Mouse (Mus musculus) cerebellum, adult 9-10 months (tissue): ENCODE results near the gene Lsp1.
A peak's percentile ranks its signal among the peaks of the same experiment; 100 is the strongest.

ENCODE experiments used
- DNase-seq: peaks from one replicate; pipeline ENCODE4 v3.0.0; 2022

Lsp1 gene

GRCm38 (mm10) chr7:142460636-142461077 is at the start of gene Lsp1:
Gene Lsp1 (plus strand): TSS chr7:142460809.
- DNase-seq = no peak

- no peak for DNase-seq
Measured at GRCm38 (mm10) chr7:142413285-142413684, 47.3 kb upstream of the Lsp1 start.

GRCm38 (mm10) chr7:142415314-142415713 is 45.3 kb upstream of the Lsp1 start:
- DNase-seq = no peak

- no peak for DNase-seq
Measured at GRCm38 (mm10) chr7:142416225-142416624, 44.4 kb upstream of the Lsp1 start.

GRCm38 (mm10) chr7:142418027-142418426 is 42.6 kb upstream of the Lsp1 start:
- DNase-seq = no peak

GRCm38 (mm10) chr7:142418679-142419078 is 41.9 kb upstream of the Lsp1 start:
- DNase-seq = no peak

GRCm38 (mm10) chr7:142419887-142420286 is 40.7 kb upstream of the Lsp1 start:
- no peak for DNase-seq

GRCm38 (mm10) chr7:142421826-142422225 is 38.8 kb upstream of the Lsp1 start:
- DNase-seq = no peak

GRCm38 (mm10) chr7:142425641-142426213 is 34.9 kb upstream of the Lsp1 start:
- peak; percentile 45 for DNase-seq

GRCm38 (mm10) chr7:142428213-142428612 is 32.4 kb upstream of the Lsp1 start:
- DNase-seq = no peak

GRCm38 (mm10) chr7:142430160-142430678 is 30.4 kb upstream of the Lsp1 start:
- no peak for DNase-seq

GRCm38 (mm10) chr7:142431106-142431505 is 29.5 kb upstream of the Lsp1 start:
- no peak for DNase-seq

GRCm38 (mm10) chr7:142433623-142434022 is 27.0 kb upstream of the Lsp1 start:
- DNase-seq = no peak

- DNase-seq = no peak
Measured at GRCm38 (mm10) chr7:142434137-142434865, 26.3 kb upstream of the Lsp1 start, which contains the start of gene Syt8. Gene Syt8 (plus strand): TSS chr7:142434850.

GRCm38 (mm10) chr7:142435524-142435923 is 25.1 kb upstream of the Lsp1 start:
- peak; percentile 84 for DNase-seq

GRCm38 (mm10) chr7:142437324-142437723 is 23.3 kb upstream of the Lsp1 start:
- DNase-seq = no peak

- no peak for DNase-seq
Measured at GRCm38 (mm10) chr7:142439966-142440365, 20.6 kb upstream of the Lsp1 start.

- DNase-seq = peak; percentile 53
Measured at GRCm38 (mm10) chr7:142440657-142441114, 19.9 kb upstream of the Lsp1 start.

- DNase-seq = no peak
Measured at GRCm38 (mm10) chr7:142441585-142441984, 19.0 kb upstream of the Lsp1 start, which contains the start of gene Tnni2. Gene Tnni2 (plus strand): TSS chr7:142441808.

GRCm38 (mm10) chr7:142442081-142442907 is 18.3 kb upstream of the Lsp1 start:
- DNase-seq = no peak

GRCm38 (mm10) chr7:142442908-142443420 is 17.6 kb upstream of the Lsp1 start:
- DNase-seq = no peak

GRCm38 (mm10) chr7:142443474-142443873 is 17.1 kb upstream of the Lsp1 start:
- no peak for DNase-seq

- DNase-seq = no peak
Measured at GRCm38 (mm10) chr7:142444171-142444570, 16.4 kb upstream of the Lsp1 start.
